Mouse (Mus musculus): ENCODE results near the gene Grk3.

DNA sequence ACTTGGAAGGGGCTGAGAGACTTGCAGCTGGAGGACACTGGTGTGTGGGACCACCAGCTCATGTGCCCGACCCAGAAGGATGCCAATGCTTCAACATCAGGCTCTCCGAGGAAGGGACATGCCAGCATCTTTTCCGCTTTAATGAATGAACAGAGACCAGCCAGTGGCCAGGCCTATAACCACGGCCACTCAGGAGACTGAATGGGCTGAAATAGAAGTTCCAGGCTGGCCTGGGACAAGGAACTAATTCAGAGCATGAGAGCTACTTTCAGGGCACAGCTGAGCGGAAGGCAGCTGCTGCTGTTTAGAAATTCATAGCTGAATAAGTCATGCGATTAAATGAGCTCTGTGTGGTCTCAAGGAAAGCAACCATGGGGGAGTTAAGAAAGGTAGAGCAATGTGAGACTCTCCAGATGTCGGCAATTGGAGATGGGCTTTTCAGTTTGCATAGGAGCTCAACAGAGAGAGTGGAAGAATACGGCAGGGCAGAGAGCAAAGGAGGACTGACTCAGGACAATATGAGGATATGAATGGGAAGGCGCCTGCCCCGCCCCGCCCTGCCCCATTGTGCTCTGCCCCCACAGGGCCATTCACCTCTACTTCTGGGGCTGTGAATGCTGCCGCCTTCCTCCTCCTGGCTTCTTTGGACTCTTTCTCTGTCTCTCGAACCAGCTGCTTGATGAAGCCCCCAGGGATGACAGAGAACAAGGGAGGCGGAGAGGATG, 138.0 kb downstream of the Grk3 start:
- TF ChIP-seq CTCF (IDR thresholded peaks at IDR 0.05; ENCODE audit: borderline replicate concordance, insufficient read depth, low read length) (no peak), POLR2A (IDR thresholded peaks at IDR 0.05; ENCODE audit: low read depth, low read length) (no peak)
